Mouse (Mus musculus): ENCODE data around the gene Sh3gl3.
"Not testable (repeated sequence)": the region's sequence is repeated elsewhere in the genome, so short reads cannot be mapped to it uniquely, and the experiment has no call there.

The Sh3gl3 gene

DNA sequence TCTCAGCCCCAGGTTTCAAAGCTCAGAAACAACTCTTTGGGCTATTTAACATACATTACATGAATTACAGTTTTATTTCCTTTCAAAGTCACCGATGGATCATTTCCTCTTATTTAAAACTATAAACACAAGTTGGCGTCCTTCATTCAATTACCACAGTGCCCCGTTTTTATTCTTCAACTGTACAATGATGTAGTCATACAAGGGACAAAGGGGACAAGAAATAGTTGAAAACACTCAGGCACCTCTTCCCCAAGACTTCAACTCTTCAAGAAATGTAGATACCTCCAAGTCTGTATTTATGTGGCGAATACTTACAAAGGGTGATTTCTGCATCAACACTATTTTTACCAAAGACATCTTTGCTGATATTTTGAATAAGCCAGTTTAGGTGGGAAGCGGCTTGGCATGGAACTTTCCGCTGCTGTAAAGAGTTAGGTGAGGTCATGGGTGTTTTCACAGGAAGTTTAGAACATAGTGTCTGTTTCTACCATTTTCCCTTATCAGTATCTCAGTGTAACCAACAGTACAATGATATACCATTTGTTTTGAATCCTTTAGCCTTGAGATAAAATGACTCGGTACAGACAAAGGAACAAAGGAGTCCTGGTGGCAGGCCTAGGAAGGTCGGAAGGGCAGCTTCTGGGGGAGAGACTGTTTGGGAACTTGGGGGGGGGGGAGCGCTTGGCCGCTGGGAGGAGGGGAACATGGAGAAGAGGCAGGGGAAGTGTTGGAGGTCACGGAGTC is 62.7 kb downstream of the Sh3gl3 start:
- DNase-seq = no peak

DNA sequence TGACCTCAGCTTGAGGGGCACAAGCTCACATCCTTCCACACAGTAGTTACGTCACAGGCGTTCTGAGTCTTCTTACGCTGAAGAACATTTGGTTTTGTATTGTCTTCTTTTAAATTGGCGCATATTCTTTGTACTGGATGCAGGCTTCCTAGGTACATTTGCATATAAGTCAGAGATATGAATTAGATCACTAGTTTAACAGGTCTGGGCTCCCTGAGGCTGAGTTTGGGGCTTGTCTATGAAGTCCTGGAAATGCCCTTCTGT is 63.2 kb downstream of the Sh3gl3 start:
- no peak for DNase-seq

GRCm38 (mm10) chr7:82240424-82241240 is 67.0 kb downstream of the Sh3gl3 start:
- no peak for DNase-seq

GRCm38 (mm10) chr7:82244701-82245100 is 71.1 kb downstream of the Sh3gl3 start:
- DNase-seq = no peak

DNA sequence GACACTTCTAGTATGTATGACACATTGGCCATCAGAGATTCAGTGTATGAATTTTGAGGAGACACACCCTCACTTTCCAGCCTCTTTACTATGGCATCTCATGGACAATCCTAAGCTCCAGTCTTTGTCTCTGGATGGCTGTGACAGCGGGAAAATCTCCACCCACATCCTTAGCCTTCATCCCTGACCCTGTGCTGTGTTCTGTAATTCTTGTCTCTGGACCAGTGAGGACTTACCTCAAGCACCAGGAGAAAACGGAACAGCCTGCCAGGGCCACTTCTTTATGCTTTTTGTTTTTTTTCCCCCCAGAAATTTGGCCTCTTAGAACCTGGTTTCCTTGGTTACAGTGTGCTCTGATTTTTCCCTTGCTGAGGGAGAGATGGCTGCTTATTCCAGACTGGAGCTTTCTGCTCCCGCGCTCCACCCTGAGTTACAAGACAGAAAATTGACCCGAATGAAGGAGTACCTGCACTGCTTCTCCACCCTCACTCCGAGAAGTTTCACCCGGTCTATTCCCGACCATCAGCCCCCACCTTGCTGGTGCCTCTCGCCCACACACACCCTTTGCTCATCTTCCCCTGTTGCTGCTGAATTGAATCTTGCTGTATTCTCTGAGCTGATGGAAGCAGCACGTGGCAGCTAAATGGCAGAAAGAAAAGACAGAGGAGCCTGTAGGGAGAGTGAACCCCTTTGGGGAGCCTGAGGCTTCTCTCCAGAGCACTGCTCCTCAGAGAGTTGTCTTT is 75.5 kb downstream of the Sh3gl3 start:
- DNase-seq = no peak

GRCm38 (mm10) chr7:82253309-82253708 is 79.7 kb downstream of the Sh3gl3 start:
- DNase-seq = no peak

- peak; percentile 14 for DNase-seq
Measured at GRCm38 (mm10) chr7:82256936-82257335, 83.3 kb downstream of the Sh3gl3 start.

GRCm38 (mm10) chr7:82257530-82257929 is 83.9 kb downstream of the Sh3gl3 start:
- no peak for DNase-seq

DNA sequence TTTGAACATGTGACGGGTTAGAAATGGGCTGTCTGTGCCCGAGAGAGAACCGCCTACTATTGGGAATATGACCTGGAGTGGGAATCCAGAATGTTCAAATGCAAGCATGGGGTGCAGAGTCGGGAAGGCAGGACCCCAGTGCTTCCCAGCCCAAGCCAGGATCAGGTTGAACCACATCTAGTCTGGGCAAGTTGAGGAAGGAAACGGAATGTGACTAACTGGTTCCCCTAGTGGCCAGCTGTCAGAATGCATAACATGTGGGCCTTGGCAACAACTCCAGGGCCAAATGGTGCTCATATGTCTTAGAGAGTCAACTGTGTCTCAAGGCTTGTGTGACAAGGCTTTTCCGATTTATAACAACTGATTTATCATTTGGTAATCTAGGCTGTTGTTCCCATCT is 86.6 kb downstream of the Sh3gl3 start:
- DNase-seq = no peak

- DNase-seq = peak; percentile 21
Measured at GRCm38 (mm10) chr7:82263141-82263540, 89.5 kb downstream of the Sh3gl3 start.

GRCm38 (mm10) chr7:82264119-82264518 is 90.5 kb downstream of the Sh3gl3 start:
- peak; percentile 66 for DNase-seq

DNA sequence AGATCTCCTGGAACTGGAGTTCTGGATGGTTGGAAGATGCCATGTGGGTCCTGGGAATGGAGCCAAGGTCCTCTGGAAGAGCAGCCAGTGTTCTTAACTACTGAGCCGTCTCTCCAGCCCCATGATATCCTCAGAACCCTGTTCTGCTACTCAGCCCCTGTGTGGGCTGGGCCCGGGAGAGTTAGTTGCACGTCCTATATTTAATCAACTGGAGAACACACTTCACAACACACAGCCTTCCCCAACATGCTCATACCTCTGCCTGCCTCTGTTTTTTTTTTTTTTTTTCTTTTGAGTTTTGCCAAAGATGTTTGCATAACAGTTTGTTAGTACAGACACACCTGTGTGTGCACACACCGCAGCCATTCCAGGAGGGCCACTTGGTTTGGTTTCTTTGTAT is 91.7 kb downstream of the Sh3gl3 start:
- no peak for DNase-seq

DNA sequence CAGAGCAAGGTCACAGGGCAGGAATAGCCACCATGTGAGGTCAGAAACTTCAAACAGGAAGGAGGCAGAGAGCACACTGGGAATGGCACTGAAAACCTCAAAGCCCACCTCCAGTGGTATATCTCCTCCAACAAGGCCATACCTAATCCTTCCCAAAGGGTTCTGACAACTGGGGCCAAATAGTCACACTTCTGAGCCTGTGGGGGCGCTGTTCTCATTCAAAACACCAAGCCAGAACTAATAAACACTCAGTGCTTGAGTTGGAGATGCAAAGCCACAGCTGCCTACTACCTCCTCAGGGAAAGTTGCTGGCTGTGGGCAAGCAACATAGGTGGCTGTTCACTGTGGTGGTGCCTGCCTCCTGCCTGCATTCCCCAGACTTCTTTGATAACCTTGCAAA is 96.3 kb downstream of the Sh3gl3 start:
- no peak for DNase-seq

- DNase-seq = no peak
Measured at GRCm38 (mm10) chr7:82271742-82272141, 98.1 kb downstream of the Sh3gl3 start.

GRCm38 (mm10) chr7:82272875-82273274 is 99.2 kb downstream of the Sh3gl3 start:
- not testable (repeated sequence) for DNase-seq

- DNase-seq = peak; percentile 25
Measured at GRCm38 (mm10) chr7:82274011-82274709, 100.5 kb downstream of the Sh3gl3 start.

GRCm38 (mm10) chr7:82274975-82275374 is 101.3 kb downstream of the Sh3gl3 start:
- DNase-seq = no peak

GRCm38 (mm10) chr7:82275529-82276204 is 102.0 kb downstream of the Sh3gl3 start:
- no peak for DNase-seq

DNA sequence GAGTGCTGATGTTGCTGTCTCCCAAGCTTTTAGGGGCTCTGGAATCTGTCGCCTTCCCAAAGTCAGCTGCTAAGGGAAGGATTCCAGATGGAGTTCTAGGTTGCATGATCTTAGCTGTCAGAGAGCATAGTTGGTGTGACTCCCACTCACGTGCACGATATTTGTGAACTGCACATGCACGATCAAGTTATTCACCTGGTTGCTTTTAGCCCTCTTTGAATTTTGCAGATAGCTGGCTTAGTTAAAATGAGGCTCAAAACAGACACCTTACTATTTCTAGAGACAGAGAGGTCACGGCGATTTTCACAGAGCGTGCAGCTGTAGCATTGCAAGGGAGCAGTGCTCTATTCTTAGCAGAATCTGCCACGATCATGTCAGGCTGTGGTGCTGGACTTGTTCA is 108.4 kb downstream of the Sh3gl3 start:
- DNase-seq = no peak

DNA sequence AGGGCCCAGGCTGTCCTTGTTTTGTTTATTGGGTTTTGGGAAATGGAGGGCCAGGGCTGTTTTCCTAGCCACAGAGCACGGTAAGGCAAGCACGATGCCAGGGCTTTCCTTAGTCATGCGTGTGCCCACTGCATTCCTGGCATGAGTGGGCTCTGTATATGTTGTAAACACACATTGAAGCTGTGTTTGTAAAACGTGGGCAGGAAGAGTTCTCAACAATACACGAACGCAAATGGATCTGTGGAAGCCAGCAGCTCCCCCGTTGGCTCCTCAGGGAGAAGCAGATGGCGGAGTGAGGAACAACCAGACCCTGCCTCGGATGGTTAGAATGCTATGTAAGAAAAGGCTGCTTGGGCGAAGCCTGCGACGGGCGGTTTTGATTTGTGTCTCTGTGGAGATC is 108.8 kb downstream of the Sh3gl3 start:
- no peak for DNase-seq

GRCm38 (mm10) chr7:82287242-82287641 is 113.6 kb downstream of the Sh3gl3 start:
- DNase-seq = no peak

- DNase-seq = no peak
Measured at GRCm38 (mm10) chr7:82293441-82293840, 119.8 kb downstream of the Sh3gl3 start.

DNA sequence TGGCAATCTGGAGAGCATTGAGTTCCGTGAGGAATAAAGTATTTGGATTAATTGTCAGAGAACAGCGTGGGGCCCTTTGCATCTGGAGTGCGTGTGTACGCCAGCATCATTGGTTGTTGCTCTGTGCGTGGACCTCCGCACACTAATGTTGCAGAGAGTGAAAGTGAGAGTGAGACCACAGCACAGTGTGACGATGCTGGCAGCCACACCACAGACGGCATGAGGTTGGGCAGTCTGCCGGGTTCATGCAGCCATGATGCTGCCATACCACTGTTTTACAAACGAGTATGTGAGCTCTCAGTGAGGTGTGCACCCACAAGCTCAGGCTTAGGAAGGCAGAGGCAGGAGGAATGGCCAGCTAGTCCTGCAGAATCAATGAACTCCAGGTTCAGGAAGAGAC is 120.4 kb downstream of the Sh3gl3 start:
- DNase-seq = no peak

All from kidney, adult 11 months (tissue).